Mouse (Mus musculus) right cerebral cortex, postnatal 36 days (tissue): Measurements from ENCODE around the gene Cat.

ENCODE experiments used
- DNase-seq, 2 experiments: peaks; one replicate each; pipeline ENCODE4 v3.0.0; 2022; ENCODE audit warnings: low spot score in 2 of 2, mixed read lengths in 1 of 2

Gene Cat

GRCm38 (mm10) chr2:103484617-103485401, at the start of gene Cat:
TSS of gene Cat (minus strand) at chr2:103485160.
- peak; percentile 97 for DNase-seq

GRCm38 (mm10) chr2:103525596-103525995, 40.6 kb upstream of the Cat start:
- DNase-seq = no peak

- no peak for DNase-seq
Measured at GRCm38 (mm10) chr2:103516472-103516871, 31.5 kb upstream of the Cat start.

GRCm38 (mm10) chr2:103515513-103516180, 30.7 kb upstream of the Cat start:
- no peak for DNase-seq

- no peak for DNase-seq
Measured at GRCm38 (mm10) chr2:103512066-103512795, 27.3 kb upstream of the Cat start.

GRCm38 (mm10) chr2:103511631-103512030, 26.7 kb upstream of the Cat start:
- no peak for DNase-seq

- no peak for DNase-seq
Measured at GRCm38 (mm10) chr2:103511042-103511441, 26.1 kb upstream of the Cat start.

- DNase-seq = no peak
Measured at GRCm38 (mm10) chr2:103507651-103508050, 22.7 kb upstream of the Cat start.

GRCm38 (mm10) chr2:103505956-103506355, 21.0 kb upstream of the Cat start:
- no peak for DNase-seq

- no peak for DNase-seq
Measured at GRCm38 (mm10) chr2:103504463-103504862, 19.5 kb upstream of the Cat start.

GRCm38 (mm10) chr2:103500769-103501168, 15.8 kb upstream of the Cat start:
- no peak for DNase-seq

GRCm38 (mm10) chr2:103495633-103496418, 10.9 kb upstream of the Cat start:
- DNase-seq = no peak

- DNase-seq = no peak
Measured at GRCm38 (mm10) chr2:103493827-103494226, 8.9 kb upstream of the Cat start.

- DNase-seq = no peak
Measured at GRCm38 (mm10) chr2:103492526-103492925, 7.6 kb upstream of the Cat start.

GRCm38 (mm10) chr2:103483986-103484520, 907 bp downstream of the Cat start:
- no peak for DNase-seq

GRCm38 (mm10) chr2:103483289-103483985, 1.5 kb downstream of the Cat start:
- DNase-seq = no peak

- DNase-seq = no peak
Measured at GRCm38 (mm10) chr2:103481314-103482231, 3.4 kb downstream of the Cat start.

- no peak for DNase-seq
Measured at GRCm38 (mm10) chr2:103480871-103481270, 4.1 kb downstream of the Cat start.

GRCm38 (mm10) chr2:103480240-103480639, 4.7 kb downstream of the Cat start:
- no peak for DNase-seq

GRCm38 (mm10) chr2:103478326-103478725, 6.6 kb downstream of the Cat start:
- DNase-seq = no peak
